Mouse (Mus musculus): Measurements from ENCODE around the gene Wdr5. TPM values are rescaled to one million over a fixed set of nuclear protein-coding genes. Genes with fewer than 3 reads are reported as not detected.

Gene Wdr5
- polyA plus RNA-seq (2012; rRNA removed): 28.7 and 29.7 TPM in 2 replicates

DNA sequence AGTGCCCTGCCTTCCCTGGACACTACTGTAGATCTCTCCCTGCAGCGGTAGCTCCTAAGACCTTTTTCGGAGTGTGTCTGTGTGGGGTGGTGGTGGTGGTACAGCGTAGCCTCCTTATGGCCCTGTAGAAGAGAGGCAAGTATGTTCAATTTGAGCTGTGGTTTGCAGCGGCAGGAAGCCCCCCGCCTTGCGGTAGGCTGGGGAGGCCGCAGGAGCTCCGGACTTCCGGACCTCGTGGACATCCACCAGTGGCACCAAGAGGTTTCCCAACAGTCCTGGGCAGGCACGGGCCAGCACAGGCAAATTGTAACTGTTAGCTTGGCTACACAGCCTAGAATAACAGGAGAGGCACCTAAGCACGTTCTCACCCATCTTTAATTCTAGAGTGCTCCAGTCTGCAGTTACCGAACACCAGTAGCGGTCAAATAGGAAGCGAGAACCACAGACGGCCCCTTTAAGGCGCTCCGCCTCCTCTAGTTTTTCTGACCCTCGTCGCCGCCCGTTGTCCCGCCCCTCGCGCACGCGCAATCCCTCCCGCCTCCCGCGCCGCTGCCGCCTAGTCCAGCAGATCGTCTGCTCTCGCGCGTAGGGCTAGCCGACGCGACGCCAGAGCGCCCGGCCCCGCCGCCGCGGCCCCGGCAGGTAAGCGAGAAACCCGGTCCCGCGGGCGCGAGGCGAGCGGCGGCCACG is at the start of gene Wdr5:
TSS of gene Wdr5 (plus strand) at position 519 of the 690 bp plus-strand sequence.
- peak within 1 kb of the TSS; percentile 88 for H3K4me3 ChIP-seq (ENCODE audit: insufficient read depth, low read depth, low read length)
- peak within 1 kb of the TSS; percentile 91 for H3K27ac ChIP-seq (ENCODE audit: insufficient read depth, low read depth, low read length)
- no peaks in the 10 kb centered on the region for H3K27me3 ChIP-seq (replicated peaks; ENCODE audit: control insufficient read depth, insufficient read depth, low read length)
- WGBS: under 1% methylated on average over 57 of the region's 57 CpGs
- DNase-seq: peak; percentile 97
- H3K4me1 ChIP-seq (ENCODE audit: control insufficient read depth, insufficient read depth, low read length): peaks cover 20% of the 10 kb centered on the region
- H3K36me3 ChIP-seq (ENCODE audit: control insufficient read depth, insufficient read depth, low read length): no peaks in the 10 kb centered on the region; the same call in 1 of the 2 replicates
- TF ChIP-seq CTCF (conservative IDR thresholded peaks at IDR 0.05; ENCODE audit: insufficient read depth, insufficient read length, low read depth, low read length) (peak; percentile 50), POLR2A (IDR thresholded peaks at IDR 0.05; ENCODE audit: low read depth, low read length) (no peak)

DNA sequence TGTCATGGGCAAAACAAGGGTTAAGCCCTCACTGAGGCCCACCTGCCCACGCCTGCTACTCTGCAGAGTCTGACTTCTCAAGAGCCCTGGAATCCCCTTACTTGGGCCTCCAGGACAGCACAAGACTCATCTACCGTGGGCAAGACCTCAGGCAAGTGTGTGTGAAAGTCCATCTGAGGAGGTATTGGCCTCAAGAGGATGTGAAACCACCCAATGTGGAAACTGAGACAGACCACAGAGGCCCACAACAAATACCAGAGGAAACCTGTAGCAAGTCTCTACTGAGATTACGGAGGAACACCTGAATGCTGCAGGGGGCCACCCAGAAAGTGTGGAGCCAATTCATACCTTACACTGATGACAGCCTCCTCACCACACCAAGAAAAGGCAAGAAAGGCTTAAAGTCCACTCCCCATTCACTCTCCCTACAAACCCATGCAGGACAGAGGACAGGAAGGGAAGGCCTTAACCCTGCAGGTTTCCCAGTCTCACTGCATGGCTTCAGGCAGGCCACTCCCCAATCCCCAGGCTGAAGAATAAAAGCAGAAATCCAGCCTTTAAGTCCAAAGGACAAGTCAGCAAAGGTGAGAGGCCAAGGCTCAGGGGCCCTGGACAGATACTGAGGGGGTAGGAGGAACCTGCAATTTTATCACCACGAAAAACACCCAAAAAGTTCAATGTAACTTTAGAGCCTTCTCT is 45.5 kb upstream of the Wdr5 start:
- peaks cover 40% of the 10 kb centered on the region for H3K4me1 ChIP-seq (ENCODE audit: control insufficient read depth, insufficient read depth, low read length)
- H3K36me3 ChIP-seq (ENCODE audit: control insufficient read depth, insufficient read depth, low read length): no peaks in the 10 kb centered on the region
- TF ChIP-seq CTCF (conservative IDR thresholded peaks at IDR 0.05; ENCODE audit: insufficient read depth, insufficient read length, low read depth, low read length): no peak
- no peak overlapping the region for H3K4me3 ChIP-seq (ENCODE audit: insufficient read depth, low read depth, low read length)
- WGBS: 66% methylated on average over 4 of the region's 4 CpGs
- DNase-seq: peak; percentile 43
- H3K27ac ChIP-seq (ENCODE audit: insufficient read depth, low read depth, low read length): no peak overlapping the region
- no peaks in the 10 kb centered on the region for H3K27me3 ChIP-seq (replicated peaks; ENCODE audit: control insufficient read depth, insufficient read depth, low read length)

DNA sequence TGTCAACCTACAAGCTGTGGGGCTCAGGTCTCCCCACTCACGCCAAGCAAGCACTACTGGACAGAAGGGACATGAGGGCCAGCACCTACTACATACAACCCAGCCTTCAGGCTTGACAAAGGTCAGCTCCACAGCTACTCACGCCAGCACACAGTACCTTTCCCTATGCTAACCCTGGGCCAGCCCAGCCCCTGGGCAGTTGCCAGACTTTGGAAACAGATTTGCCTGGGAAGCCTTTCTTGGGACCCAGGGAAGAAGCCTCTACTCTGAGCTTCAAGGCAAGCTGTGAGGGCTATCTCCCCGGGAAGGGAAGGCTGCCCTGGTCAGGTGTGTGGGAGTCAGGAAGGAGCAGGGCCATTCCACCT is 45.0 kb upstream of the Wdr5 start:
- Histone ChIP-seq H3K36me3 (ENCODE audit: control insufficient read depth, insufficient read depth, low read length) (no peaks in the 10 kb centered on the region), H3K27me3 (replicated peaks; ENCODE audit: control insufficient read depth, insufficient read depth, low read length) (no peaks in the 10 kb centered on the region), H3K4me3 (ENCODE audit: insufficient read depth, low read depth, low read length) (no peak overlapping the region), H3K4me1 (ENCODE audit: control insufficient read depth, insufficient read depth, low read length) (peaks cover 40% of the 10 kb centered on the region), H3K27ac (ENCODE audit: insufficient read depth, low read depth, low read length) (no peak overlapping the region)
- no peak for TF ChIP-seq POLR2A (IDR thresholded peaks at IDR 0.05; ENCODE audit: low read depth, low read length)
- TF ChIP-seq CTCF (conservative IDR thresholded peaks at IDR 0.05; ENCODE audit: insufficient read depth, insufficient read length, low read depth, low read length): no peak
- WGBS: 33% methylated on average over 3 of the region's 3 CpGs
- peak; percentile 86 for DNase-seq

- no peak for DNase-seq
- Histone ChIP-seq H3K27ac (ENCODE audit: insufficient read depth, low read depth, low read length) (no peak overlapping the region), H3K36me3 (ENCODE audit: control insufficient read depth, insufficient read depth, low read length) (no peaks in the 10 kb centered on the region), H3K27me3 (replicated peaks; ENCODE audit: control insufficient read depth, insufficient read depth, low read length) (no peaks in the 10 kb centered on the region), H3K4me1 (ENCODE audit: control insufficient read depth, insufficient read depth, low read length) (peaks cover 40% of the 10 kb centered on the region), H3K4me3 (ENCODE audit: insufficient read depth, low read depth, low read length) (no peak overlapping the region)
- WGBS: 94% methylated on average over 2 of the region's 2 CpGs
- TF ChIP-seq POLR2A (IDR thresholded peaks at IDR 0.05; ENCODE audit: low read depth, low read length): no peak
- no peak for TF ChIP-seq CTCF (conservative IDR thresholded peaks at IDR 0.05; ENCODE audit: insufficient read depth, insufficient read length, low read depth, low read length)
Measured at GRCm38 (mm10) chr2:27470535-27470934, 44.4 kb upstream of the Wdr5 start.

DNA sequence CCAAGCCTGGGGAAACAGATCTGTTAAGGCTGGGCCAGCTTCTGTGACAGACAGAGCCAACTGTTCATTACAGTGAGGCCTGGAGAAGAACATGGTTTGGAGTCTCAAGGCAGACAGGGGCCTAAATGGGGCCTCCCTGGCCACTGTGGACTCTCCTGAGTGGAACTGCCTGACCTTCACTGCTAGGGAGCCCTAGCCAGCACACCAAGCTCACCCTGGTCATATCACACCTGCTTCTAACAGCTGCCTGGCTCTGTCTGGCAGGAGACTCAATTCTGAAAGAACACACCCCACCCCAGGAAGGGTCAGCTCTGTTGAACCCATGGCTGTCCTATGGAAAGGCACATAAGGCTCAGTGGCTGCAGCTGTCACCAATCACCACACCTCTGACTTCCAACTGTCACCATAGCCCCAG is 43.8 kb upstream of the Wdr5 start:
- TF ChIP-seq POLR2A (IDR thresholded peaks at IDR 0.05; ENCODE audit: low read depth, low read length) (no peak), CTCF (conservative IDR thresholded peaks at IDR 0.05; ENCODE audit: insufficient read depth, insufficient read length, low read depth, low read length) (no peak)
- no peaks in the 10 kb centered on the region for H3K27me3 ChIP-seq (replicated peaks; ENCODE audit: control insufficient read depth, insufficient read depth, low read length)
- no peak overlapping the region for H3K27ac ChIP-seq (ENCODE audit: insufficient read depth, low read depth, low read length)
- H3K36me3 ChIP-seq (ENCODE audit: control insufficient read depth, insufficient read depth, low read length): no peaks in the 10 kb centered on the region
- H3K4me3 ChIP-seq (ENCODE audit: insufficient read depth, low read depth, low read length): no peak overlapping the region
- peaks cover 40% of the 10 kb centered on the region for H3K4me1 ChIP-seq (ENCODE audit: control insufficient read depth, insufficient read depth, low read length)
- no peak for DNase-seq

DNA sequence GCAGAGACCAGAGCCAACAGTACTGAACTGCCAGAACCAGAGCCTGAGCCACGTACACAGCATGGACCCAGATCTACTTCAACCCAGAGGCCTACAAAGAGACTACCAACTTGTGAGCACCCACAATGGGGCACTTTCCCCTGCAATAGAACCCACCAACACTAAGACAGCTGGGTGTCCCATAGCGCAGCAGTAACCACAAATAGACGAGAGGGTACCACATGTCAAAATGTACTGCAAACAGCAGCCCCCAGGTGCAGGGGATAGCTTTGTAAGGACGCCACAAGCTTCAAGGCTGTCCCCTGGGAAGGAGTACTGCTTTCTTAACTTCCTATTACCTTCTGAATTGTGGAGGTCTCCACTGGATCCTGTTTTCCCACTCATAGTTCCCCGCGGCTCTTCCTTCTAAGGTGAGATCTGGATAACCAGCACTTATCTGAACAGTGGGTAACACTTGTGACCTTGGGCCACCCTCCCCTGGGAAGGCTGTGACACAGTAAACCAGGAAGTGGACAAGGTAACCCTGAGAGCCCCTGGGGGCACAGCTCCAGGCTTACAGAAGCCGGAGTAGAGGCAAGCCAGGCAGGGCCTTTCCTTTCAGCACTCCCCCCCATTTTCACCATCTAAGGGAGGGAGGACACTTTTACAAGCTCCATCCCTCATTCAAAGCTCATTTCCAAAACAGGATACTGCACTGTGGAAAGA is 41.7 kb upstream of the Wdr5 start:
- no peak for TF ChIP-seq CTCF (conservative IDR thresholded peaks at IDR 0.05; ENCODE audit: insufficient read depth, insufficient read length, low read depth, low read length)
- no peak for TF ChIP-seq POLR2A (IDR thresholded peaks at IDR 0.05; ENCODE audit: low read depth, low read length)
- no peak overlapping the region for H3K4me3 ChIP-seq (ENCODE audit: insufficient read depth, low read depth, low read length)
- no peaks in the 10 kb centered on the region for H3K27me3 ChIP-seq (replicated peaks; ENCODE audit: control insufficient read depth, insufficient read depth, low read length)
- peaks cover 40% of the 10 kb centered on the region for H3K4me1 ChIP-seq (ENCODE audit: control insufficient read depth, insufficient read depth, low read length)
- no peaks in the 10 kb centered on the region for H3K36me3 ChIP-seq (ENCODE audit: control insufficient read depth, insufficient read depth, low read length)
- DNase-seq: no peak
- 54% methylated on average over 7 of the region's 7 CpGs for WGBS
- no peak overlapping the region for H3K27ac ChIP-seq (ENCODE audit: insufficient read depth, low read depth, low read length)

DNA sequence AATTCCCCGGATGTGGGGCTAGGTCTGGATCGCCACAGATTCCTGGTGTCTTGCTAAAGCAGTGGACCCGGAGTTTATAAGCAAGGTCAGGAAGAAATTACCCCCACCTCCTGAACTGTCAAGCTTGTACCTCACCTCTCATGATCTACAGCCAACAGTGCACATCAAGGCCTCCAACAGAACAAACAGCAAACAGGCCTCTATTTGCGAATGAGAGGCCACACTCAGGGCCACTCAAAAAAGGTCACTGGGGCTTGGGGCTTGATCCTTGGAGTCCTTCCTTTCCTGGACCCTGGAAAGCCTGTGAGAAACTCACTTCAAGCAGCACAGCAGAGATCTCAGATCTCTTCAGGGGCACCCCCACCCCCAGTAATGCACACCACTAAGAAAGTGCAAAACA is 41.0 kb upstream of the Wdr5 start:
- peaks cover 40% of the 10 kb centered on the region for H3K4me1 ChIP-seq (ENCODE audit: control insufficient read depth, insufficient read depth, low read length)
- no peak for DNase-seq
- peak overlapping the region; percentile 97; the same call in 1 of the 2 replicates for H3K4me3 ChIP-seq (ENCODE audit: insufficient read depth, low read depth, low read length)

More for the DNA sequence above, 41.0 kb upstream of the Wdr5 start:
- Histone ChIP-seq H3K27me3 (replicated peaks; ENCODE audit: control insufficient read depth, insufficient read depth, low read length) (no peaks in the 10 kb centered on the region), H3K27ac (ENCODE audit: insufficient read depth, low read depth, low read length) (peak overlapping the region; percentile 21; the same call in 1 of the 2 replicates), H3K36me3 (ENCODE audit: control insufficient read depth, insufficient read depth, low read length) (no peaks in the 10 kb centered on the region)
- TF ChIP-seq POLR2A (IDR thresholded peaks at IDR 0.05; ENCODE audit: low read depth, low read length) (no peak), CTCF (conservative IDR thresholded peaks at IDR 0.05; ENCODE audit: insufficient read depth, insufficient read length, low read depth, low read length) (no peak)
- WGBS: 20% methylated on average over 4 of the region's 4 CpGs

Measured in kidney, adult 2 months (tissue).